Mouse (Mus musculus) G1E (cell line): Measurements from ENCODE around the gene Ppil4. TPM values are rescaled to one million over a fixed set of nuclear protein-coding genes. Genes with fewer than 3 reads are reported as not detected.

Experiments
- ATAC-seq: 2 replicates; pipeline ENCODE4 v1.8.0; 2016; ENCODE audit warnings: mild to moderate bottlenecking; ENCODE audit not compliant: insufficient number of reproducible peaks, poor library complexity, low FRiP score, severe bottlenecking; ENCODE audit errors: extremely low read depth
- DNase-seq: peaks from one replicate; pipeline ENCODE4 v3.0.0; 2012; ENCODE audit warnings: low spot score
- H3K27me3 ChIP-seq: 2 replicates; pipeline ENCODE4 v1.6.1; 2012; ENCODE audit warnings: mild to moderate bottlenecking, low read length, inconsistent platforms; ENCODE audit not compliant: insufficient read depth
- H3K36me3 ChIP-seq: replicated peaks from 2 replicates; pipeline ENCODE3; 2012; ENCODE audit warnings: mild to moderate bottlenecking, inconsistent platforms
- H3K4me1 ChIP-seq: 2 replicates; pipeline ENCODE4 v1.6.1; 2012; ENCODE audit warnings: low read depth, low read length, inconsistent platforms, mixed read lengths; ENCODE audit not compliant: insufficient read depth
- H3K4me3 ChIP-seq: 2 replicates; pipeline ENCODE4 v1.5.1; 2012; ENCODE audit warnings: low read depth, mild to moderate bottlenecking, inconsistent platforms, low read length, moderate library complexity, mixed read lengths
- H3K9me3 ChIP-seq: replicated peaks from 2 replicates; pipeline ENCODE4 v1.6.1; 2012; ENCODE audit warnings: inconsistent platforms
- CTCF ChIP-seq: IDR thresholded peaks from 2 replicates; pipeline ENCODE4 v1.5.1; 2012; ENCODE audit warnings: low read depth, low read length, inconsistent platforms, mixed read lengths
- GATA1 ChIP-seq: IDR thresholded peaks from 2 replicates; pipeline ENCODE4 v1.6.1; 2012; ENCODE audit warnings: borderline replicate concordance, low read length, inconsistent platforms, mixed read lengths
- GATA2 ChIP-seq: IDR thresholded peaks from 2 replicates; pipeline ENCODE4 v1.6.1; 2012; ENCODE audit warnings: low read depth, low read length, inconsistent platforms, borderline replicate concordance
- POLR2AphosphoS5 ChIP-seq: IDR thresholded peaks from 2 replicates; pipeline ENCODE4 v1.6.1; 2012; ENCODE audit warnings: low read depth, low read length, inconsistent platforms; ENCODE audit not compliant: insufficient replicate concordance
- TAL1 ChIP-seq: conservative IDR thresholded peaks from 2 replicates; pipeline ENCODE4 v1.6.1; 2012; ENCODE audit warnings: low read depth, low read length, inconsistent platforms, mixed read lengths
- polyA plus RNA-seq: library from polyadenylated mRNA; stranded (reverse); fragments of >175 nt; gene quantifications from 2 replicates; pipeline ENCODE4 v1.2.3, GENCODE M21; 2012
- total RNA-seq, 2 experiments: library from RNA; stranded (forward) in 1 of 2; stranded (reverse) in 1 of 2; fragments of 200-1000 nt in 1 of 2; fragments of >200 nt in 1 of 2; fragmentation: Nextera tagmentation in 1 of 2; gene quantifications; 2 replicates each; pipeline ENCODE4 v1.2.3; 2014 to 2017

Gene Ppil4
- total and polyA plus RNA-seq, 3 experiments, result 7.3 to 97.7 (median 62.1) TPM

DNA sequence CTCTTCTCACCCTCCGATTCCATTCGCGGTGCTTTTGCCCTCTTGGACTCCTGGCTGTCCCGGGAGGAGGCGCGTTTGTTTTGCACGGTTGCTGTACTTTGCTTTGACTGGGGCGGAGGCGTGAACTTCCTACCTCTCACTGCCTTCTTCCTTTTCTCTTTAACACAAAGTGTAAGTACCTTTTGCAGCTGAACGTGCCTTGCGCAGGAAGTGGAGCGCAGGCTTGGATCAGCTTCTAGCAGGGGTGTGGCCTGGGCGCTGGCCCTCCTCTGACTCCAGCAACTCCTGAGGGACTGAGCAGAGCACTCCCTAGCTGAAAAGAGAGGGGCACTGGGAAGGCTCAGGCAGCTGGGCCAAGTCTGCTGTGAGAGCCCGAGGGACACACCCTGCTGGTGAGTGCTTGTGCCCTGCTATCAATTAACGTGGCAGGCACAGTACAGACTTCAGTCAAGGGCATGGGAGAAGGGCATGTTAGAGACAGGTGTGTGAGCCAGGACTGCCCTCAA lies 39.5 kb downstream of the Ppil4 start, which contains the start of gene Zc3h12d:
Gene Zc3h12d, plus strand, starts transcription at position 300 of the 506 bp plus-strand sequence.
- Histone ChIP-seq H3K9me3 (no peaks in the 10 kb centered on the region), H3K27me3 (peaks cover 10% of the 10 kb centered on the region), H3K4me1 (no peaks in the 10 kb centered on the region), H3K36me3 (peaks cover 13% of the 10 kb centered on the region), H3K4me3 (no peak within 1 kb of the TSS)
- ATAC-seq (no peak), DNase-seq (no peak)
- TF ChIP-seq GATA2, result no peak
- no peak for TF ChIP-seq CTCF
- TF ChIP-seq POLR2AphosphoS5, result no peak
- TF ChIP-seq GATA1, result no peak
- no peak for TF ChIP-seq TAL1

DNA sequence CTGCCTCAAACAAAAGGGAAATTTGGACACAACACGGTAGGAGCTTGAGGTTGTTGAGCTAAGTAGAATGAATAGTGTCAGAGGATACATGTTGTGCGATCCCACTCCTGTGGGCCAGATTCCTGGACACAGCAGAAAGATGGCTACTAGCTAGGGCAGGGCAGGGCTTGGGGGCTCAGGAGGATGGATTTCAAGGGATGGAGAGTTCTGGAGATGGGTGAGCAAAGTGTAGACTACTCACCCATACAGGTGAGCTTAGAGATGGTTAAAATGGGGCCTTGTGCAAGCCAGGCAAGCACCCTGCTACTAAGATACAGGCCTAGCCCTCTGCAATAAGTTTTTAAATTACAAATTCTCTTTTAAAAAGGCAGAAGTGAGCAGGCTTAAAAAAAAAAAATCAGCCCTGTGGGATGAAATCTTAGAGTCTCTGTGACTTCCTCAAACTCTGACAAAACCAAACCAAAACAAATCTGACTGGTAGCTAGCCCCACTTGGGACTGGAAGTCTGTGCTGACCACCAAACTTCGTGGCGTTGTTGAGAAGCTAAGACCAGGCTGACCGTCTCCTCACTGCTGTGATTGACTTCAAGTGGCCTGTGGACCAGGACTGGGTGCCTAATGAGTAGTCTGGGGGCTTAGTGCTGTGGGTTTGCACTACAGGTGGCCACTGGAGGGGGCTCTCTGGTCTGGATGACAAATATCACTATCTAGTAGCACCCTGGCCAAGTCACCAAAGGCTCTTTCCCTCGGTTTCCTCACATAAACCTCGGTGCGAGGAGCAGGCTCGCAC lies 40.9 kb downstream of the Ppil4 start:
- H3K4me3 ChIP-seq, result no peak overlapping the region
- no peaks in the 10 kb centered on the region for H3K4me1 ChIP-seq
- H3K9me3 ChIP-seq, result no peaks in the 10 kb centered on the region
- no peak for ATAC-seq
- TF ChIP-seq CTCF (no peak), GATA1 (no peak), GATA2 (no peak), TAL1 (no peak), POLR2AphosphoS5 (no peak)
- H3K27me3 ChIP-seq, result peaks cover 10% of the 10 kb centered on the region
- no peak for DNase-seq
- peaks cover 5% of the 10 kb centered on the region for H3K36me3 ChIP-seq

DNA sequence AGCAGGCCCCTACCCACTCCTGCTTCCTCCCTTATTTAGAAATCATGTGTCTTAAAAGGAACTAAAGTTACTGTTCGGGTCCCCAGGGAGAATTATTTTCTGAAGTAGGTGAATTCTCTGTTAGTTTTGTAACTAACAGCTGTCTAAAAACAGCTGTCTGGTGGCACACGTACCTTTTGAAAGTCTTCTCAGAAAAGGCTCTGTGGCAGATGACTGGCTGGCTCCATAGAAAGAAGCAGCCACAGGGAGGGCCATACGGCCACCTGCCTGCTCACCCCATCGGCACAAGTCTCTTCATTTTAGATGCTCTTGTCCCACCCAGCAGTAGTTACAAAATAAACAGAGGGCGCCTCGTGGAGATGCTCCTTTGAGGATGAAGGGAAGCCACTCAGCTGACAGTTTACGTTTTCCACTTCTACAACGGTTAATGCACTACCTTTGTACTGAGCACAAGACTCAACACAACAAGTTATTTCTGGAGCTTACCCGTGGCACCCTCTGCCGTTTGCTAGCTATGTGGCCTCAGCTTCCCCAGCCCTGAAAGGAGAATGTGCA lies 42.1 kb downstream of the Ppil4 start:
- DNase-seq, result no peak

DNA sequence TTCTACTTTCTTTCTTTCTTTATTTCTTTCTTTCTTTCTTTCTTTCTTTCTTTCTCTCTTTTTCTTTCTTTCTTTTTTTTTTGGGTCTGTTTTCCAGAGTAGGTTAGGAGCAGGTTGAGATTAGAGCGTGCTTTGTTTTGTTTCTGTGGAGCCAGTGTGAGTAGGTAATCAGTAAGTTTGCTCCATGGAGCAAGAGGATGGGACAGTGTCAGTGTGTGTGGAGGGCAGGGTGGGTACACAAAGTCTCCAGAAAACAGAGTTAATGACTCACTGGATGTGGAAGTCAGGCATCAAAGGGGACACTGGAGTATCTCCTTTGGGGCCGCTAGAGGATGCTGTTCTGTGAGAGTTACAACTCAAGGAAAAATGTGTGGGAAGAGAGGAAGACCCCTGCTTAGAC lies 44.2 kb downstream of the Ppil4 start:
- Histone ChIP-seq H3K27me3 (peaks cover 10% of the 10 kb centered on the region), H3K9me3 (no peaks in the 10 kb centered on the region), H3K36me3 (no peaks in the 10 kb centered on the region), H3K4me1 (no peaks in the 10 kb centered on the region), H3K4me3 (no peak overlapping the region)
- no peak for ATAC-seq
- TF ChIP-seq GATA2 (no peak), GATA1 (no peak), CTCF (no peak), TAL1 (no peak), POLR2AphosphoS5 (no peak)
- DNase-seq, result no peak

More for the DNA sequence above, 42.1 kb downstream of the Ppil4 start:
- Histone ChIP-seq H3K4me1 (no peaks in the 10 kb centered on the region), H3K4me3 (no peak overlapping the region), H3K27me3 (peaks cover 10% of the 10 kb centered on the region), H3K9me3 (no peaks in the 10 kb centered on the region), H3K36me3 (no peaks in the 10 kb centered on the region)
- no peak for ATAC-seq
- no peak for TF ChIP-seq TAL1
- TF ChIP-seq GATA1, result no peak
- TF ChIP-seq POLR2AphosphoS5, result no peak
- no peak for TF ChIP-seq CTCF
- TF ChIP-seq GATA2, result no peak

DNA sequence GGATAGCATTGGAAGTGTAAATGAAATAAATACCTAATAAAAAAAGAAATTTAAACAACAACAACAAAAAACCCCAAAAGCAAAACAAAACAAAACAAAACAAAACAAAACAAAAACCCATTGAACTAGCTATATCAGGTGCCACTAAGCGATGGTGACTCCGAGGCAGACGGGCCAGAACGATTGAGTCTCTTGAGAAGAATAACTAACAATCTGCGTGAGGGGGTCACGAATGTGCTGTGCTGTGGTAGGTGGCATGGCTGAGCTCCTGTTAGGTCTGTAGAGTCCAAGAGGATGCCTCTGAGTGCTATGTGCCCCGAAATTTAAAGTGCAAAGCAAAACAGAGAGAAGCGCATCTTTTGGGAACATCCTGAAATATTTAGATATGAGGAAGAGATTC lies 44.8 kb downstream of the Ppil4 start:
- no peak for ATAC-seq
- H3K36me3 ChIP-seq, result no peaks in the 10 kb centered on the region
- no peak for TF ChIP-seq POLR2AphosphoS5
- no peak for TF ChIP-seq TAL1
- no peak for TF ChIP-seq CTCF
- TF ChIP-seq GATA2, result no peak
- no peak for TF ChIP-seq GATA1
- no peaks in the 10 kb centered on the region for H3K9me3 ChIP-seq
- H3K27me3 ChIP-seq, result peaks cover 5% of the 10 kb centered on the region
- H3K4me3 ChIP-seq, result no peak overlapping the region
- H3K4me1 ChIP-seq, result no peaks in the 10 kb centered on the region
- DNase-seq, result no peak

DNA sequence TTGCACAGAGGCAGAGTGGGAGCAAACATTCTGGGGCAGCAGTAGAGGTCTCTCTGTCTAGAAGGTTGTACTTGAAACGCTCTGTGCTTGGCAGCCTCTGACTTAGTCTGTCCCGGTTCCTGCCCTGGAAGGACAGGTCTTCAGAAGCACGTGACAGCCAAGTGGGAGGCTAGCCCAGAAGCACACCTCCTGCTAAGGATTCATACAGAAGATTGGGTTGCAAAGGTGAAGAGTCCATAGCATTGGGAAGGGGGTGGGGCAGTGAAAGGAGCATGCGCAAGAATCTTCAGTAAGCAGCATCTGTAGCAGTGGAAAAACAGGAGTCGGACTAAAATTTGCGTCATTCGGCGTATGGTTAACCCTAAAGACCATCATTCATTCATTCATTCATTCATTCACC lies 45.3 kb downstream of the Ppil4 start:
- TF ChIP-seq POLR2AphosphoS5, result no peak
- TF ChIP-seq TAL1, result no peak
- TF ChIP-seq GATA2, result no peak
- no peak for TF ChIP-seq CTCF
- no peak for TF ChIP-seq GATA1
- DNase-seq (no peak), ATAC-seq (no peak)
- H3K4me1 ChIP-seq, result no peaks in the 10 kb centered on the region
- no peaks in the 10 kb centered on the region for H3K36me3 ChIP-seq
- no peaks in the 10 kb centered on the region for H3K9me3 ChIP-seq
- peaks cover 4% of the 10 kb centered on the region for H3K27me3 ChIP-seq
- H3K4me3 ChIP-seq, result no peak overlapping the region
